Mouse (Mus musculus) G1E (cell line): ENCODE data around the gene Samd3.

ENCODE experiments used
- CTCF ChIP-seq: IDR thresholded peaks from 2 replicates; pipeline ENCODE4 v1.5.1; 2012; ENCODE audit warnings: low read depth, low read length, inconsistent platforms, mixed read lengths
- GATA1 ChIP-seq: IDR thresholded peaks from 2 replicates; pipeline ENCODE4 v1.6.1; 2012; ENCODE audit warnings: borderline replicate concordance, low read length, inconsistent platforms, mixed read lengths

- TF ChIP-seq GATA1 (no peak), CTCF (no peak)
These were observed 15.0 kb downstream of the Samd3 start for GRCm38 (mm10) chr10:26244466-26244865.
